18 mouse cellular contexts compared by ENCODE assay signal in the genomic region with DNA sequence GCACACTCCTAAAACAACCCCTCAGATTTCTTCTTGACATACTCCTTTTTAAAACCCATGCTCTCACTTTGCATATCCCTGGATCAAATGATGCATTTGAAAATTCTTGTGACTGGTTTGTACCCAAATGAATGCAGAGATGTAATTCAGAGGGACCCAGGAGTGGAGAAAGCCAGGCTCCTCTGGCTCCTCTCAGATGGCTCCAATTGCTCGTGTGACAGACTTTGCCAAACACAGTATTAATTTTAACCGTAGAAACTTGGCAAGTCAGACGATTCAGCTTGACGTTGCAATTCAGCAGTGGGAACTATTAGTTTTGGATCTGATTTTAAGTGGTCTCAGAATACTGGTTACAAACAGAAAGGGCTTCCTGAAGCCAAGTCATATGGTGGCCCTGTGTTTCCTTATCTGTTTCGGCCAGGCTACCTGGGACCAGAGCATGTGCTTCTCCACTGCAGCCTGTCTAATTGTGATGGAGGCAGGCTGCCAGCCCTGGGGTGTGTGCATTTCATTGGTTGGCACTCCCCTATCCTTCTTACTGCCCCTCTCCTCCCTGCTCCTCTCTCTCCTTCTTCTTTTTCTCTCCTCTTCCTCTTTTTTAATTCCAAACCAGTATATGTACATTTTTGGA.
DNase-seq lines count a peak whose midpoint lies in the region; ATAC-seq and TF ChIP-seq lines count a peak whose summit lies in the region.
"Had no signal": no experiment of that assay in that cellular context is flagged by ENCODE, and none has a peak within 500 bp of the region (broad histone marks: within the 10 kb centered on the region; RNA-seq: fewer than 3 reads in every experiment).

No protein-coding gene starts in this region.

- no peak overlapping the region for H3K4me2 ChIP-seq in hindbrain, embryonic 16.5 days (ENCODE audit: low read length)
- H3K4me2 ChIP-seq in hindbrain, embryonic 12.5 days (replicated peaks): no peak overlapping the region
- no peak overlapping the region for H3K4me2 ChIP-seq in forebrain, embryonic 16.5 days (ENCODE audit: low read length)
- H3K4me2 ChIP-seq: midbrain, embryonic 12.5 days had no signal

- ATAC-seq in hindbrain, embryonic 16.5 days: peak; percentile 76
- ATAC-seq in hindbrain, embryonic 12.5 days (ENCODE audit: low FRiP score): no peak
- ATAC-seq in forebrain, embryonic 16.5 days: peak; percentile 88

- no peaks in the 10 kb centered on the region; the same call in 1 of the 2 replicates for H3K4me1 ChIP-seq in hindbrain, embryonic 16.5 days (ENCODE audit: control insufficient read depth, insufficient read depth, low read depth, low read length)
- H3K4me1 ChIP-seq in hindbrain, embryonic 12.5 days: 0 out of 2 replicates have a peak, but pooled peaks cover 8% of the 10 kb centered on the region
- no peaks in the 10 kb centered on the region for H3K4me1 ChIP-seq in MEL (ENCODE audit: control insufficient read depth in 1 of 2, insufficient read depth in 2 of 2, low read length in 2 of 2)
- H3K4me1 ChIP-seq in forebrain, embryonic 16.5 days (replicated peaks; ENCODE audit: control insufficient read depth, insufficient read depth, low read length): peaks cover 9% of the 10 kb centered on the region

- H3K27me3 ChIP-seq in hindbrain, embryonic 16.5 days (replicated peaks; ENCODE audit: control insufficient read depth, insufficient read depth, low read length): no peaks in the 10 kb centered on the region
- H3K27me3 ChIP-seq in hindbrain, embryonic 12.5 days: no peaks in the 10 kb centered on the region
- no peaks in the 10 kb centered on the region for H3K27me3 ChIP-seq in MEL (ENCODE audit: control insufficient read depth in 1 of 2, insufficient read depth in 2 of 2, low read length in 2 of 2)
- H3K27me3 ChIP-seq in forebrain, embryonic 16.5 days (replicated peaks; ENCODE audit: control insufficient read depth, insufficient read depth, low read length): no peaks in the 10 kb centered on the region
- H3K27me3 ChIP-seq: CH12.LX; midbrain, embryonic 12.5 days had no signal

- TF ChIP-seq CTCF in MEL (IDR thresholded peaks at IDR 0.05 in 2 of 3, conservative IDR thresholded peaks at IDR 0.05 in 1 of 3; ENCODE audit: control insufficient read depth in 1 of 3, insufficient read depth in 1 of 3, low read depth in 2 of 3, low read length in 3 of 3, poor library complexity in 1 of 3, severe bottlenecking in 1 of 3): no peak

- H3K79me2 ChIP-seq in MEL (ENCODE audit: control insufficient read depth, insufficient read depth, low read length, poor library complexity): no peaks in the 10 kb centered on the region

- WGBS in hindbrain, embryonic 16.5 days: 54% methylated on average over 5 of the region's 5 CpGs
- WGBS in hindbrain, embryonic 12.5 days: 89% methylated on average over 5 of the region's 5 CpGs
- WGBS in forebrain, embryonic 16.5 days: 28% methylated on average over 5 of the region's 5 CpGs

- peak; percentile 11 to 32 for DNase-seq in cerebellum, postnatal 25 days
- DNase-seq in cerebellum, adult 9-11 months: no peak
- DNase-seq in MEL (ENCODE audit: low read depth, low spot score): no peak
- no peak for DNase-seq in spleen, postnatal 10 days (ENCODE audit: low spot score in 2 of 2)
- DNase-seq in gastrocnemius, postnatal 25 days: no peak
- DNase-seq: adrenal gland, postnatal 25 days; cerebellum, adult 8-10 months; heart, adult 2 months; kidney, adult 2 months; kidney, postnatal 14 days; layer of hippocampus, adult 9-11 months; lung, adult 18-20 months; thymus, adult 18-20 months had no signal

- no peak for TF ChIP-seq RAD21 in MEL (IDR thresholded peaks at IDR 0.05; ENCODE audit: low read depth, low read length)

- no peaks in the 10 kb centered on the region for H3K9me3 ChIP-seq in hindbrain, embryonic 16.5 days (ENCODE audit: control insufficient read depth, low read length)
- H3K9me3 ChIP-seq in hindbrain, embryonic 12.5 days (replicated peaks): no peaks in the 10 kb centered on the region
- no peaks in the 10 kb centered on the region for H3K9me3 ChIP-seq in MEL (replicated peaks; ENCODE audit: insufficient read depth, low read length)
- H3K9me3 ChIP-seq in forebrain, embryonic 16.5 days (ENCODE audit: control insufficient read depth, low read length): no peaks in the 10 kb centered on the region
- H3K9me3 ChIP-seq: midbrain, embryonic 12.5 days had no signal

- no peak for TF ChIP-seq EP300 in MEL (IDR thresholded peaks at IDR 0.05; ENCODE audit: low read depth in 1 of 2, low read length in 2 of 2)

- H3K36me3 ChIP-seq in hindbrain, embryonic 16.5 days (ENCODE audit: control insufficient read depth, insufficient read depth, low read length): no peaks in the 10 kb centered on the region
- no peaks in the 10 kb centered on the region for H3K36me3 ChIP-seq in hindbrain, embryonic 12.5 days
- no peaks in the 10 kb centered on the region for H3K36me3 ChIP-seq in MEL (ENCODE audit: control insufficient read depth in 1 of 2, insufficient read depth in 2 of 2, low read length in 2 of 2)
- H3K36me3 ChIP-seq in forebrain, embryonic 16.5 days (ENCODE audit: control insufficient read depth, insufficient read depth): no peaks in the 10 kb centered on the region
- H3K36me3 ChIP-seq: midbrain, embryonic 12.5 days had no signal

- H3K27ac ChIP-seq in hindbrain, embryonic 16.5 days (ENCODE audit: low read depth, low read length): no peak overlapping the region
- H3K27ac ChIP-seq in hindbrain, embryonic 12.5 days: no peak overlapping the region
- no peak overlapping the region for H3K27ac ChIP-seq in MEL (ENCODE audit: control insufficient read depth, low read depth, low read length)
- H3K27ac ChIP-seq in forebrain, embryonic 16.5 days (ENCODE audit: low read length): no peak overlapping the region
- H3K27ac ChIP-seq: heart, adult 2 months; midbrain, embryonic 12.5 days had no signal

- no peak overlapping the region for H3K4me3 ChIP-seq in hindbrain, embryonic 16.5 days (ENCODE audit: low read length)
- H3K4me3 ChIP-seq in hindbrain, embryonic 12.5 days: no peak overlapping the region
- no peak overlapping the region for H3K4me3 ChIP-seq in MEL (ENCODE audit: control insufficient read depth in 1 of 2, insufficient read depth in 1 of 2, low read depth in 2 of 2, low read length in 2 of 2)
- no peak overlapping the region for H3K4me3 ChIP-seq in forebrain, embryonic 16.5 days (replicated peaks; ENCODE audit: low read length)
- H3K4me3 ChIP-seq: heart, adult 2 months; midbrain, embryonic 12.5 days had no signal

- no peak overlapping the region for H3K9ac ChIP-seq in hindbrain, embryonic 16.5 days (ENCODE audit: low read depth, low read length)
- H3K9ac ChIP-seq in hindbrain, embryonic 12.5 days: no peak overlapping the region
- no peak overlapping the region for H3K9ac ChIP-seq in MEL (ENCODE audit: control insufficient read depth, low read depth, low read length, poor library complexity, severe bottlenecking)
- H3K9ac ChIP-seq in forebrain, embryonic 16.5 days (replicated peaks; ENCODE audit: low read depth, low read length): no peak overlapping the region
- H3K9ac ChIP-seq: midbrain, embryonic 12.5 days had no signal

- TF ChIP-seq POLR2A in MEL (IDR thresholded peaks at IDR 0.05; ENCODE audit: control insufficient read depth in 1 of 2, insufficient read depth in 1 of 2, low read depth in 1 of 2, low read length in 2 of 2, poor library complexity in 1 of 2): no peak

TF ChIP-seq in MEL, 35 proteins besides CTCF, POLR2A, EP300 and RAD21:
- peak; percentile 22; the same call in 1 of the 2 replicates for TF ChIP-seq TCF12 (IDR thresholded peaks at IDR 0.05; ENCODE audit: low read depth, low read length)
- no peak for TF ChIP-seq GABPA (IDR thresholded peaks at IDR 0.05; ENCODE audit: low read depth, low read length)
- TF ChIP-seq POLR2AphosphoS2 (IDR thresholded peaks at IDR 0.05; ENCODE audit: low read length): no peak
TF ChIP-seq in MEL: peak in this region for 1.

Comparison
In these comparisons a context has a peak if more than half of its experiments do, and no peak if none do; other contexts are left out.
1. DNase-seq: peak in cerebellum, postnatal 25 days (2 of 2); none in cerebellum, adult 9-11 months (single experiment), MEL (single experiment), spleen, postnatal 10 days (0 of 2) and gastrocnemius, postnatal 25 days (single experiment).